Mouse (Mus musculus): ENCODE measurements around the gene Get4. TPM values are rescaled to one million over a fixed set of nuclear protein-coding genes. Genes with fewer than 3 reads are reported as not detected.

Get4 gene
- polyA plus RNA-seq (2012; fragmentation: generic; extraction: Trizol), result 100 to 1,000 TPM in 1 of 2 experiments, 10 to 100 TPM in 1; 90.3 to 169 TPM

DNA sequence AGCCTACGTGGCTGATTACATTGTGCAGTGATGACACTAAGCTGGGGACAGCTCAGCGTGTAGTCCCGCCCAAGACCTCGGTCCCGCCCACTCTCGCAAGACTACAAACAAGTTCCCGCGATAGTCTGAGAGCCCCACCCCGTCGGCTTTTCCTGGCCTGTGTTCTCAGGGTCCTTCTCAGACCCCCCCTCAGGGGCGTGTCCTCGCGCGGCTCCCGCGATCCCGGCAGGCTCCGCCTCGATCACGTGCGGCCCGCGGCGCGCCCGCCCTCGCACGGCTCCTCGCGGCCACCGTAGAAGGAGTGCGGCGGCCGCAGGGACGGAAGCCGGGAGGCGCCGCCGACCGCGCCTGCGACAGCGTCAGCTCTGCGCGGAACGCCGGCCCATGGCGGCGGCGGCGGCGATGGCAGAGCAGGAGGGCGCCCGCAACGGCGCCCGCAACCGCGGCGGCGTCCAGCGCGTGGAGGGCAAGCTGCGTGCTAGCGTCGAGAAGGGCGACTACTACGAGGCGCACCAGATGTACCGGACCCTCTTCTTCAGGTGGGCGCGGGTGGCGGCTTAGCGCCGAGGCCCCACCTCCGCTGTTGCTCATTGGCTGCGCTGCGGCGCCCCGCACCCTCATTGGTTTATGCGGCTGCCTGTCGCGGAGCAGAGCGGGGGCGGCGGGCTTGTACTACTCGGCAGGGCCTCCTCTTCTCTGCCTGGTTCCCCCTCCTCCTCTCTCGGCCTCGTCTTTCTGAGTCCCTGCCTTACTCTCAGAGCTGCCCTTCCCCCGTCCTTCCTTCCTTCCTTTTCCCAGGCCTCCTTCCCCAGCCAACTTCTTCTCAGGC lies at the start of gene Get4:
TSS of gene Get4 (plus strand) at position 244 of the 829 bp plus-strand sequence.

Other genes with a start within 250 kb of the Get4 start
- gene Prkar1b, start 102.3 kb upstream of the Get4 start, polyA plus RNA-seq (2012; fragmentation: generic; extraction: Trizol), result under 1 TPM; 0.11 to 0.61 TPM
- gene Dnaaf5, start 102.1 kb upstream of the Get4 start, polyA plus RNA-seq (2012; fragmentation: generic; extraction: Trizol), result 1 to 10 TPM; 4.3 to 8.9 TPM
- gene Sun1, start 51.7 kb upstream of the Get4 start, polyA plus RNA-seq (2012; fragmentation: generic; extraction: Trizol), result 10 to 100 TPM in 1 of 2 experiments, 1 to 10 TPM in 1; 4.6 to 37.3 TPM
- under 1 TPM; 0.08 to 0.38 TPM for gene Adap1, start 73.3 kb downstream of the Get4 start, polyA plus RNA-seq (2012; fragmentation: generic; extraction: Trizol)
- gene Cox19, start 99.1 kb downstream of the Get4 start, polyA plus RNA-seq (2012; fragmentation: generic; extraction: Trizol), result 10 to 100 TPM; 64.7 to 77.4 TPM
- not detected for gene Cyp2w1, start 100.3 kb downstream of the Get4 start, polyA plus RNA-seq (2012; fragmentation: generic; extraction: Trizol)
- 1 to 10 TPM in 1 of 2 experiments, under 1 TPM in 1; 0.81 to 5.5 TPM for gene Gpr146, start 125.4 kb downstream of the Get4 start, polyA plus RNA-seq (2012; fragmentation: generic; extraction: Trizol)
- gene C130050O18Rik, start 153.0 kb downstream of the Get4 start, polyA plus RNA-seq (2012; fragmentation: generic; extraction: Trizol), result under 1 TPM; 0.07 to 0.54 TPM
- gene Gper1, start 170.8 kb downstream of the Get4 start, polyA plus RNA-seq (2012; fragmentation: generic; extraction: Trizol), result 1 to 10 TPM in 1 of 2 experiments, under 1 TPM in 1; 0.95 to 7.4 TPM
- 10 to 100 TPM; 14.2 to 14.4 TPM for gene 3110082I17Rik, start 208.2 kb downstream of the Get4 start, polyA plus RNA-seq (2012; fragmentation: generic; extraction: Trizol)
- 10 to 100 TPM in 1 of 2 experiments, 1 to 10 TPM in 1; 3.0 to 14.4 TPM for gene Zfand2a, start 232.2 kb downstream of the Get4 start, polyA plus RNA-seq (2012; fragmentation: generic; extraction: Trizol)